Mouse (Mus musculus) brown adipose tissue, adult 24 weeks (tissue): ENCODE results near the gene Svs5. TPM values are rescaled to one million over a fixed set of nuclear protein-coding genes. Genes with fewer than 3 reads are reported as not detected.

Experiments
- H3K27ac ChIP-seq: fragments of 200-500 bp; replicated peaks from 2 replicates; pipeline ENCODE4 v1.5.1; 2012; ENCODE audit warnings: low read depth, mild to moderate bottlenecking, low read length
- H3K4me1 ChIP-seq: fragments of 200-500 bp; 2 replicates; pipeline ENCODE4 v1.6.1; 2012; ENCODE audit warnings: low read length, mixed read lengths; ENCODE audit not compliant: control insufficient read depth, insufficient read depth, insufficient read length
- H3K4me3 ChIP-seq: fragments of 200-500 bp; 2 replicates; pipeline ENCODE4 v1.5.1; 2012; ENCODE audit warnings: low read depth, mild to moderate bottlenecking, low read length, moderate library complexity; ENCODE audit not compliant: insufficient read depth
- polyA plus RNA-seq: library from polyadenylated mRNA; stranded (reverse); fragments of >200 nt; gene quantifications from 2 replicates; pipeline ENCODE4 v1.2.4, GENCODE M21; 2012; ENCODE audit not compliant: missing spikeins, insufficient read depth, insufficient read length

Gene Svs5
- polyA plus RNA-seq, 1 experiment, result not detected

- no peak overlapping the region for H3K4me3 ChIP-seq
- no peaks in the 10 kb centered on the region for H3K4me1 ChIP-seq
- no peak overlapping the region for H3K27ac ChIP-seq
Observed at GRCm38 (mm10) chr2:164360974-164361657, 28.6 kb downstream of the Svs5 start.

GRCm38 (mm10) chr2:164366947-164367346 lies 34.4 kb downstream of the Svs5 start:
- no peak overlapping the region for H3K4me3 ChIP-seq
- H3K27ac ChIP-seq, result no peak overlapping the region
- no peaks in the 10 kb centered on the region for H3K4me1 ChIP-seq

DNA sequence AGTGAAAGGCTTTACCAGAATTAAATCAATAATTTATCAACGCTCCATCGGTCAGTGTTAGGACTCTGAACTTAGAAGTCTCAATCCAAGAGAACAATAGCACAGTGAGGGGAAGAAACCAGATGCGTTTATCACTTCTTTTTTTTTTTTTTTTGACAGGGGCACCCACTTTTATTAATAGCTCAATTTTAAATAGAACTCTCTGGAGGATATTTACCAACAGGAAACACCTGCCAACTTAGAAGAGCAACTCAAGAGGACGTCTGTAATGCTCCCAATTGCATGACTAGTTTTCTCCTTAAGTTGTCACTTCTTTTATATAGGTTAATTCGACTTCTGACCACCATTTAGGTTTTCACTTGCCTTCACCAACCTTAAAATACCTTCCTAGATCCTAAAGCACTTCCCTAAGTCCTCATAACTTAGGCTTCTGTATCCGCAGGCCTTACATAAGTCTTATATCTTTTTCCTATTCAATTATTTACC lies 36.1 kb downstream of the Svs5 start:
- Histone ChIP-seq H3K4me3 (no peak overlapping the region), H3K4me1 (no peaks in the 10 kb centered on the region), H3K27ac (no peak overlapping the region)

GRCm38 (mm10) chr2:164371371-164371770 lies 38.8 kb downstream of the Svs5 start:
- Histone ChIP-seq H3K4me3 (no peak overlapping the region), H3K27ac (no peak overlapping the region), H3K4me1 (no peaks in the 10 kb centered on the region)

- Histone ChIP-seq H3K4me1 (no peaks in the 10 kb centered on the region), H3K4me3 (no peak overlapping the region), H3K27ac (no peak overlapping the region)
Observed at GRCm38 (mm10) chr2:164372408-164373053, 40.0 kb downstream of the Svs5 start.

- Histone ChIP-seq H3K27ac (no peak overlapping the region), H3K4me3 (no peak overlapping the region), H3K4me1 (no peaks in the 10 kb centered on the region)
Observed at GRCm38 (mm10) chr2:164373187-164373586, 40.6 kb downstream of the Svs5 start.

DNA sequence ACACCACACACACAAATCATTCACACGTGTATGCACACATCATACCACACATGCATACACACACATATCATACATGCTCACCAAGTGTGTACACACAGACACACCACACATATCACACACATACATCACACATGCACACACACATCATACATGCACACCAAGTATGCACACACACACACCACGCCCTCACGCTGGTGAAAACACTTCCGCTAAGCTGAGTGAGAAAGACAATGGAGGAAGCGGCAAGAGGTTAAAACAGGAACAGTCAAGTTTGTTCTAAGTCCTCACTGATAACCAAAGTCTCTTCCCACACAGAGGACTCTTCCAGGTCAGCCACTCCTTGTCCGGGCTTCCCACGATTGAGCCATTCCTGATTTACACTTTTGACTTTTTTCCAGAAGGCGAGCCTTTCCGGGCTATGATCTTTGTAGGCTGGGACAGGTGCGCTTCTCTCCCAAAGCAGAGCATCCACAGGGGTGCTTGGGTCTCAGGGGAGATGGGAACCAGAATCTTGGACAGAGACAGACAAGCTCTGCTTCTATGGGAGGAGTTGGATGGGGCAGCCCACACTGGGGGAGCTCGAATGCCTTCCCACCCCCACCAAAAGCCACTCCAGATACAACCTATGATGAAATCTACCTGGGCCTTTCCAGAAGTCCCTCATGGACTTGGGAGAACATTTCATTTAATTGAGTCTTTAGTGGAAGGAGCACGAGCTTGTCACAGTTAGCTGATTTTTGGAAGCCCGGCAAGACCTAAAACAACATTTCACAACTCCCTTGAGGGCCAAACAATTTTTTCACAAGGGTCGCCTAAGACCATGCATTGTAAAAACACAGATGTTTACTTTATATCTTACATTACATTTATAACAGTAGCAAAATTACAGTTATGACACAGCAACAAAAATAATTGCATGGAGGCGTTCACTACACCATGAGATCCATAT lies 45.2 kb downstream of the Svs5 start:
- Histone ChIP-seq H3K4me1 (no peaks in the 10 kb centered on the region), H3K4me3 (no peak overlapping the region), H3K27ac (no peak overlapping the region)

GRCm38 (mm10) chr2:164381726-164382125 lies 49.2 kb downstream of the Svs5 start:
- no peak overlapping the region for H3K27ac ChIP-seq
- H3K4me3 ChIP-seq, result no peak overlapping the region
- H3K4me1 ChIP-seq, result no peaks in the 10 kb centered on the region

DNA sequence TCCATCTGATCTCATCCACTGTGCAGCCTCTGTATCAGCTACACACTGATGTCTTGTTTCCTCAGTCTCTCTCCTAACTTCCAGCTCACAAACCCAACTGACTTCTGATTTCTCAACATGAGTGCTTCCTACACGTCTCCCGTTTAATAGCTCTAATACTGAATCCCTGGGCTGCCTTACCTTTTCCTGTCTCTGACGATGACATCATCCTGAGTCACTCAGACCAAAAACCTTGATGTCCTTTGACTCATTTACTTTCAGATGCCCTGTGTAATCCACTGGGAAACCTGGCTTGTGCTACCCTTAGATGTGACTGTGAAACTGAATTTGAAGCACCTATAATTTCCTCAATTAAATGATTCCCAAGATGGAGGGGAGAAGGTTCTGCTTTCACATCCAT lies 50.4 kb downstream of the Svs5 start:
- Histone ChIP-seq H3K4me3 (no peak overlapping the region), H3K27ac (no peak overlapping the region), H3K4me1 (no peaks in the 10 kb centered on the region)

Other genes starting within 250 kb of the Svs5 start
- not detected in 2 replicates for gene Kcns1, start 161.6 kb upstream of the Svs5 start, polyA plus RNA-seq
- not detected in 2 replicates for gene Wfdc5, start 150.0 kb upstream of the Svs5 start, polyA plus RNA-seq
- not detected in 2 replicates for gene Wfdc12, start 142.1 kb upstream of the Svs5 start, polyA plus RNA-seq
- not detected in 2 replicates for gene Wfdc15a, start 132.6 kb upstream of the Svs5 start, polyA plus RNA-seq
- gene Wfdc15b, start 111.1 kb upstream of the Svs5 start, polyA plus RNA-seq, result not detected in 2 replicates
- not detected in 2 replicates for gene Svs2, start 94.3 kb upstream of the Svs5 start, polyA plus RNA-seq
- not detected in 2 replicates for gene Svs3b, start 76.1 kb upstream of the Svs5 start, polyA plus RNA-seq
- not detected in 2 replicates for gene Svs4, start 54.3 kb upstream of the Svs5 start, polyA plus RNA-seq
- not detected in 2 replicates for gene Svs3a, start 43.5 kb upstream of the Svs5 start, polyA plus RNA-seq
- not detected in 2 replicates for gene Svs6, start 16.0 kb upstream of the Svs5 start, polyA plus RNA-seq
- gene Slpi, start 56.4 kb downstream of the Svs5 start, polyA plus RNA-seq, result 2.6 TPM in 1 of 2 replicates, not detected in the other
- gene Rbpjl, start 70.4 kb downstream of the Svs5 start, polyA plus RNA-seq, result not detected in 2 replicates
- 0.52 TPM in 1 of 2 replicates, not detected in the other for gene Matn4, start 72.4 kb downstream of the Svs5 start, polyA plus RNA-seq
- 34.7 and 37.6 TPM in 2 replicates for gene Sdc4, start 111.1 kb downstream of the Svs5 start, polyA plus RNA-seq
- 24.4 and 27.2 TPM in 2 replicates for gene Sys1, start 124.2 kb downstream of the Svs5 start, polyA plus RNA-seq
- 2.4 TPM in 1 of 2 replicates, not detected in the other for gene Gm20458, start 128.2 kb downstream of the Svs5 start, polyA plus RNA-seq
- gene Trp53tg5, start 141.0 kb downstream of the Svs5 start, polyA plus RNA-seq, result not detected in 2 replicates
- gene Dbndd2, start 153.4 kb downstream of the Svs5 start, polyA plus RNA-seq, result 23.0 and 26.8 TPM in 2 replicates
- gene Pigt, start 164.8 kb downstream of the Svs5 start, polyA plus RNA-seq, result 15.7 and 21.6 TPM in 2 replicates
- gene Wfdc2, start 229.7 kb downstream of the Svs5 start, polyA plus RNA-seq, result not detected in 2 replicates
- not detected in 2 replicates for gene Spint3, start 240.7 kb downstream of the Svs5 start, polyA plus RNA-seq